Mouse (Mus musculus) lung, postnatal 0 days (tissue): ENCODE results near the gene Npr3.

Source experiments
- CTCF ChIP-seq: IDR thresholded peaks from 2 replicates; pipeline ENCODE4 v1.5.1; 2016; ENCODE audit warnings: antibody characterized with exemption, mild to moderate bottlenecking
- EP300 ChIP-seq: IDR thresholded peaks from 2 replicates; pipeline ENCODE4 v1.6.1; 2016; ENCODE audit warnings: antibody characterized with exemption, mild to moderate bottlenecking, control low read depth

GRCm38 (mm10) chr15:11897162-11897561, 9.9 kb downstream of the Npr3 start:
- no peak for TF ChIP-seq CTCF
- TF ChIP-seq EP300 = no peak
